Mouse (Mus musculus) embryo, embryonic 10 days (tissue): ENCODE data around the gene Cfap73.
A peak's percentile ranks its signal among the peaks of the same experiment; 100 is the strongest.

Source experiments
- DNase-seq: peaks from one replicate; pipeline ENCODE4 v3.0.0-alpha.2; 2015; ENCODE audit warnings: low spot score

Gene Cfap73

DNA sequence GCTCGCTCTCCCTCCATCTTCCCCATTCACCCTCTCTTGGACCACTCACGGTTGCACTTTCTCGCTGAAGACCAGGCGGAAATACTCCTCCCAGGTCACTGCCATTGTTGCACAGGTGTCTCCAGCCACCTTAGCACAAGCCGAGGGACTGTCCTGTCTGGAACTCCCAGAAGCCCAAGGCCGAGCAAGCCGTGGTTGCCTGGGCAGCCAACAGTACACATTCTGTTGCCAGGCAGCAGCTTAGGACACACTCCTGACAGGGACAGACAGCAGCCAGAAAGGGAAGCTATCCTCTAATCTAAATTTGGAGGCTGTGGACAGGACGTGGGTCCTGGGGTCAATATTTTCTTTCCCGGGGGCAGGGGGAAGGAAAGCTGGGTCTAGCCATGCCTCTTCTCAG lies at the start of gene Cfap73:
Cfap73 (minus strand) TSS at position 105 of the 400 bp plus-strand sequence.
- no peak for DNase-seq

DNA sequence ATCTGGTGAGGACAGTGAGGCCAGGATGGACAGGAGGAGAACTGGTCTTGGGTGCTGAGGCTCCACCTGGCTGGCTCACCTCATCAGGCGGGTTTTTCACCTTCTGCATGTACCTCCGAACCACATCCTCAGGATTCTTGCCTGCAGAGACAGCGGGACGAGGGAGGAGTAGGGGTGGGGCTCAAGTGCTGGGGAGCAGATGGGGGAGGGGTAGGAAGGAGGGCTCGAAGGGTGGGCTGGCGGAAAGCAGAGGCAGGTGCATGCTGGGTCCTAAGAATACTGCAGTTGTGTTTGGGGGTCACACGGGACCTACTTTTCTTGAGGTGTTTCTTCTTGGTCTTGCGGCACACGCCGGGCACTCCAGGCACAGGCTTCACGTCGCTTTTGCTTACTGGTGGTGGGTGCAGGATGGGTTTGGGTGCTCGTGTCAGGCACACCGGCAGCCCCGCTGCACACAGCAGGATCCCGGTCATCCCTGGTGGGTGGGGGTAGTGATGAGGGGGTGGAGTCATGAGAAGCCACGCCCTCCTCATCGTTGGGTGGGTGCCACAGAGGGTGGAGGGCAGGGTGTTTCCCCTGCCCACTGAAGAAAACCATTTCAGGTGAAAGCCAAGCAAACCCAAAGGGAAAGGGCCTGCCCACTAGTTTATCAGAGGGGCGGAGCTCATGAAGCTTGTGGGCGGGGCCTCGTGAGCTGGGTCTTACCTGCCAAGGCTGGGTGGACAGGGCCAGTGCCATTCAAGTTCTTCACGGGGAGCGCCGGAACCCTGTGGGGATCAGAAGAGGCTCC lies 49.1 kb upstream of the Cfap73 start:
- DNase-seq = no peak

DNA sequence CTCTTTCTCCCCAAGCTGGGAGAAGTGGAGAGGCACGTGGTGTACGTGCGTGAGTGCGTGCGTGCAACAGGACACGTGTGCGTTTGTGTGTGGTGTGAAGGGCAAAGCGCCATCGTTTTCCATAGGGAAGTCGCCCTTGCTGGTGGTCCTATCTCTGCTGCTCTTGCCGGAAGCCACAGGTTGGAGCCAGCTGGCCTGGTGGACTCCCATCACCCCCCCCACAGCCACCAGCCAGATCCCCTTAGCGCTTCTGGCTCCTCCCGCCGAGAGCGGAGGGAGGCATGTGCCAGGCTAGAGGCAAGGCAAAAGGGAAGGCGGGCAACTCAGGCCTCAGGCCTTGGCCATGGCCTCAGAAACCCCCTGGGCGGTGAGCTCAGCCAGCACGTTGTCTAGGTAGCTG lies 46.9 kb upstream of the Cfap73 start:
- no peak for DNase-seq

DNA sequence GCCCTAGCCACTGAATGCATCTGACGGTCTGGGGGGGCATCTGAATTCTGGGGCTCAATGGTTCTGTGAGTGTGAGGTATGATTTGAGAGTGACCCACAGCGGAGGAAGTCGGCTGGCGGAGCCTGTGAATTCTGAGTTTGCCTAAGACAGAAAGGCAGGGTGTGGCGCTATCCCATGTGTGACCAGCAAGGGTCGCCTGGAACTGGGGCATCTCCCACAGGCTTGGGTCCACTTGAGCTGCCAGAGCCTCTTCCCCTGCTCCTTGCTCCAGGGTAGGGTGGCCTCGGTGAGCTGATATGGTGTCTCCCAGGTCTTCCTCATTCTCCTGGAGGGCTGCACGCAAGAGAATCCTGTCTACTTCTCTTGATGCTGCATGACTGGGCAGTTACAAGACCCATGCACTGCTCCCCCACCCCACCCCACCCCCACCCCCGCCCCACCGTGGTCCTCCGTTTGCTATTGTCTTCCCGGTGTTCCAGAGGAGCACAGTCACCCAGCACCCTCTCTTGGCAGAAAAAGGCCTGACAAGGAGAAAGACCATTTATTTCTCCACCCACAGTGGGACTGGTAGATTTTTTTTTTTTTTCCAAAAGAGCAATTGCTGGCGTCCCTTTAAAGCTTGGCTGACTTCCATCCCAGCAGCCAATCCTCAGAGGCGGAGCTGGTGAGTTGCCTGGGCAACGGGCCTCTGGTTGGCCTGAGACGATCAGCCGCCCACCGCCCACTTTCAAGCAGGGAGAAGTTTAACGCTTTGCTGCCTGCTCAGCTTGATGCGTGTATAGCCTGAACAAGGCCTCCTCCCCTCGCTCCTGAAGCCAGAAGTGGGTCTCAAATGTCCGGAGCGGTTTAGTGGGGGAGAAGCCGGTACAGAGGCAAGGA lies 45.9 kb upstream of the Cfap73 start:
- DNase-seq = peak; percentile 97

DNA sequence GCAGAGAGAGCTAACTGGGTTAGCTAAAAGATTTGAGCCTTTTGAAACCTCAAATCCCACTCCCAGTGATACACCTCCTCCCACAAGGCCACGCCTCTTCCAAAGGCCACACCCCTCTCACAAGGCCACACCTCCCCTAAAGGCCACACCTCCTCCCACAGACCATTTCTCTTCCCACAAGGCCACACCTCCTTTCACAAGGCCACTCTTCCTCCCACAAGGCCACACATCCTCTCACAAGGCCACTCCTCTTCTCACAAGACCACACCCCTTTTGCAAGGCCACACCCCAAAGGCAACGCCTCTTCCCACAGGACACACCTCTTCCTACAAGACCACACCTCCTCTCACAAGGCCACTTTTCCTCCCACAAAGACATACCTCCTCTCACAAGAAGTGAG lies 43.5 kb upstream of the Cfap73 start:
- no peak for DNase-seq

DNA sequence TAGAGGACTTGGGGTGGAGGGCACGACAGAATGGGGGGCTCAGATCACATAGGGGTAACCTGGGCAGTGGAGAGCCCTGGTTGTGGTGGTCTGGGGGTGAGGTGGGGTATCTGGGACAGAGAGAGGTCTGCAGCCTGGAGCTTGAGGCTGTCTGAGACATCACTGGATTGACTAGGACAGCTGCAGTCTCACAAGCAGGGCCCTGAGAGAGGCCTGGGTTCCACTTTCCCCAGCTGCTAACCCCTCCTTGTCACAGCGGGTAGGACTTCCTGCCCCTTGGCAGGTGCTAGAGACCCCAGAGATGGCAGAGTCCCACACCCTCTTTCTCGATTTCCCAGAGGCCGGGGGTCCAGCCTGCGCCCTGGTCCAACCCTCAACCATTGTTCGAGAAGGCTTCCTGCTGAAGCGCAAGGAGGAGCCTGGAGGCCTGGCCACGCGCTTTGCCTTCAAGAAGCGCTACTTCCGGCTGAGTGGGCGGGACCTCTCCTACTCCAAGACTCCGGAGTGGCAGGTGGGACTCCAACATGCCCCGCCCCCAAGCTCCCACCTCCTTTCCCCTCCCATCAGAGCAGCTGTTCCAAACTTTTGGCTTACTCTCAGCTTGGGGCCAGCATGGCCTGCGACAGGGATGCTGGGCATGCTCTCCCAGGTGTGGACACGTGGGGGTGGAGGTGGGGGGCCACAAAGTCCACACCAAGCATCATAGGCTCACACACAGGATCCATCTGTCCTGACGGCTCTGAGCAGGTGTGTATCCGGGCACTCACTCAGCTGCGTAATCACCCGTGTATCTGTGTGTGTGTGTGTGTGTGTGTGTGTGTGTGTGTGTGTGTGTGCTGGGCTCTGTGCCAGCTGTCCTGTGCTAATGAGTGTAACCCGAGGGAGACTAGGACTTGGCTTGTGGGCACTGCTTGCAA lies 40.5 kb upstream of the Cfap73 start:
- peak; percentile 59 for DNase-seq

DNA sequence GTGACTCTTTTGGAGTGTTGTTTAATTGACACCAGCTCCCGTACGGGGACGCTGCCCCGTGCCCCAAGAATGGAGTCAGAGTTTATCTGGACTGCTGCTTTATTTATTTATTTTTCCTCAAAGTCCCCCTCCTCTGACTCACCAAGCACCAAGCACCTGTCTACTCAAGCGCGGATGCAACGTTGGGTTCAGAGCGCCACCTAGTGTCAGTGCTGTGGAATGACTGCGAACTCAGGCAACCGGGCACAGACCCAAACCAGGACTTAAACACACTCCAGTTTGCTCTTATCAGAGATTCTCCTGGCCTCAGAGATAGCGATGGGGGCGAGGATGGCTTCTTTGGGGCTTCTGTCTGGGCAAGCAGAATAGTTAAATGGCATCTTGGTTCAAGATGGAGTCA lies 39.6 kb upstream of the Cfap73 start:
- DNase-seq = peak; percentile 85

DNA sequence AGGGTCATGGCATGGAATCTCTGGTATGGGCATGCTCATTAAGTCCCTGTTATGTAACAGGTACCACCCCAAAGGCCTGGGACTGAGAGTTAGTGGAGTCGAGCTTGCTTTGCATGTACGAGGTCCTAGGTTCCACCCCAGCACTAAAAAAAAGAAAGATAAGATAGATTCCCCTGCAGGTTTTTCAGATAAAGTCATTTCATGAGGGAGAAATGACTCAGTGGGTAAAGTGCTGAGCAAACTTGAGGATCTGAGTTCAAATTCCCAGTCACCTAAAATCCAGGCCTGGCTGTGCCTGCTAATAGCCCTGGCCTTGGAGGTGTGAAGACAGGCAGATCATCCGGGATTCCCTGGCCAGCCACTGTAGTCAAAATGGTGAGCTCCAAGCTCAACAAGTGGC lies 37.8 kb upstream of the Cfap73 start:
- no peak for DNase-seq

DNA sequence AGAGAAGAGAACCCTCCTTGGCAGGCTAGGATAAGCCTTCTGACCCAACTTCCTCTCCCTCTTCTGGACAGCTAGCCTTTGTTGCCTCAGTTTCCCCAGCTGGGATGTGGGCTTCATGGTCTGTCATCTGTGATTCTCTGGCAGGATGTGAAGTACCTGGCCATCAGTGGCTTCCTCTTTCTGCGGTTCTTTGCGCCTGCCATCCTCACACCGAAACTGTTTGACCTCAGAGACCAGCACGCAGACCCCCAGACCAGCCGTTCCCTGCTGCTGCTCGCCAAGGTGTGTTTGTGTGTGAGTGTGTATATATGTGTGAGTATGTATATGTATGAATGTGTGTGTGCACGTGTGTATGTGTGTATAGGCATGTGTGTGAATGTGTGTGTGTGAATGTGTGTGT lies 36.1 kb upstream of the Cfap73 start:
- DNase-seq = no peak

DNA sequence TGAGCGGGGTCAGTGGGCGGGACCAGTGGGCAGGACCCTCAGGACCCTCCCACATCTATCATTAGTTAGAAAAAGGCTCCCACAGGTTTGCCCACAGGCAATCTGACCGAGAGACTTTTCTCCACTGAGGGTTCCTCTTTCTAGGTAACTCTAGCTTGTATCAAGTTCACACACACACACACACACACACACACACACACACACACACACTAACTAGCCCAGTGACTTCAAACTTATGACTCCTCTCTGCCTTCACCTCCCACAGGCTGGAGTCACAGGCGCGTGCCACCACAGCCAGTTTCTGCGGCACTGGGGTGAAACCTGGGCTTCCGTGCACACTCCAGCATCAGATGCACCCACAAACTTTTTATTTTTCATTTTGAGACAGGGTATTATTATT lies 34.7 kb upstream of the Cfap73 start:
- no peak for DNase-seq

DNA sequence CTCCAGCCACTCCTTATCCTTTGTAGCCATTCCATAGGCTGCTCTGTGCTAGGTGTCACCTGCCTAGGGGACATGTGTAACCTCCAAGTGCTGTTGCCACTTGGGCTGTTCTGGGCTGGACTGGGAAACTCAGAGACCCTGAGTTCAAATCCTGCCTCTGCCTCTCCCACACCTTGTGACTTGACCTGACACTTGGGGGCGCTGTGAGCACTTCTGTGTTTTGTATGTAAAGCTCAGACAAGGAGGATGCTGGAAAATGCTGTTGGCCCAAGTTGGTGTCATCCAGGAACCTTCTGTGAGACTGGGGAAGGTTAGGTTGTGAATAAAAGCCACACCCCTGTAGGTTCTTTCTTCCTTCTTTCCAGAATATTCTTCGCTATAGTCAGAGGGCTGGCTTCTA lies 30.9 kb upstream of the Cfap73 start:
- no peak for DNase-seq

DNA sequence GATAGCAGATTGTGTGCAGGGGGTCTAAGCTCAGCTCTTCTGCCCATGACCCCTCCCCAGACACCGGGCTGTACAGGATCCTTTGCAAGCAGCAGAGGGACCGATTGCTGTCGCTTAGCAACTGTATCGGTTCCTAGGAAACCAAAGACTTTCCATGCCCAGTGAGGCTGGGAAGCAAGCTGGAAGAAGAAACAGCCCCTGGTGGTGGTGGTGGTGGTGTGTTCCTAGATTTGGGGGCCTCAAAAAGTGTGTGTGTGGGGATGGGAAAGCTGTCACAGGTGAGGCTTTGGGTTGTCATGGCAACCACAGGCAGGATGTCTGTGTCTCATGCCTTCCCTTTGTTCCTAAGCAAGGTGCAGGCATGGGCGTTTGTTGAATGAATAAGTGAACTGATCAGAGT lies 26.8 kb upstream of the Cfap73 start:
- no peak for DNase-seq

DNA sequence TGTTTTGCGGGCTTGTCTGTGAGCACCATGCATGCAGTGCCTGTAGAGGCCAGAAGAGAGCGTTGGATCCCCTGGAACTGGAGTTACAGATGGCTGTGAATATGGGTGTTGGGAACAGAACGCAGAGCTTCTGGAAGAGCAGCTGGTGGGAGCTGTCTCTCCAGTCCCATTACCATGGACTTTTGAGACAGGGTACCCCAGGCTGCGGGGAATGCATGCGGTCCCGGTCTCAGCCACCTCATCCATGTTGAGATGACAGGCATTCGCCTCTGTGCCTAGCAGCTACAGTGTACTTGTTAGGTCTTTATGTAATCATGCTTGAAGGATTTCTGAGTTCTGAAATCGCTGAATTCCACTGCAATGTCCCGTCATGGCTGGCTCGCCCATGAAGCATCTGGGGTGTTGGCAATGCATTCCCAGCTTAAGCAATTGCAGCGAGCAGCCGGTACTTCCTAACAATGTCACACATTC lies 22.3 kb upstream of the Cfap73 start:
- no peak for DNase-seq

DNA sequence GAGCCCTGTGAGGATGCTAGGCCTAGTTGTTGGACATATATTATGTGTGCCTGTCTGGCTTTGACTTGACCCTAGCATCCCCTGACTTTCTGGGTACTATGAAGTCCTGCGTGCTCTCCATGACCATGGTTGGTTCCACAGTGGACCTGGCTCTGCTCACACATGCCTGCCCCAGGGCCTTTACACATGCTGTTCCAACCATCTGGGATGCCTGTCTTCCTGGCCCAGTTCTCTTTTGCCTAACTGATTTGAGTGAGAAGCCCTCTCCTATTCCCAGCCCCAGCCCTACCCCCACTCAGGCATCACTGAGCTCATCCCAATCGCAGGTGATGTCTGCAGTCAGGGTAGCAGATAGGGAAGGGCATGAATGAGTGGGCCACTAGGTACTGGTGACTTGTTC lies 19.8 kb upstream of the Cfap73 start:
- DNase-seq = no peak

DNA sequence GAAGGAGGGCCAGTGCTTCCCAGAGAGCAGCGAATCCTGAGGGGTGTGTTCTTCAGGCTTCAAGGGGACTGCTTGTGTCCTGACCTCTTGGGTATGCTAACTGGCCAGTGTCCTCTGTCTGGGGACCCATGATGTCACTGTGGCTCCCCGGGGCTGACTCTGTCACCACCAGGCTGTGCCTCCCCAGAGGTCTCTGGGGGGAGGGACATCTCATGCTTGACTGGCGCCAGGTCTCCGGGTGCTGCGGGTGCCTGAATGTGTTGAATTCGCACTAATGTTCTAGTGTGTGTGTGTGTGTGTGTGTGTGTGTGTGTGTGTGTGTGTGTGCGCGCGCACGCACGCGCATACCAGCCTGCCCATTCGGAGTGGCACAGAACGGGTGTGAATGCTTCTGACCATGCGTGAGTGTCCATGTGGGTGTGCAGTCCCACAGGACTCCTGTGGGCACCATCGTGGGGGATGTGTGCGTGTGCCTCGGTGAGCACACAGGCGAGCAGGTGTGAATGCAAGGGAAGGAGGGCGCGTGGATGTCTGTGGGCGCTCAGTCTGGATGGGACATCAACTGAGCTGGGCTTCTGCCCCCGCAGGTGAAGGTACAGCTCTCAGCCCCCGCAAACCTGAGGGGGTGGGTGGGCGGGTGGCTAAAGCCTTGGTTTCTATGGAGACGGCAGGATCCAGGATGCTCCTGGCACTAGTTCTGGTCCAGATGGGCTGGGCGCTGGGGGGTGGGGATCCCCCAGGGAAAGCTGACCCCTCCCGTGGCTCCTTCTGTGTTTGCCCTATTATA lies 19.1 kb upstream of the Cfap73 start:
- DNase-seq = no peak

DNA sequence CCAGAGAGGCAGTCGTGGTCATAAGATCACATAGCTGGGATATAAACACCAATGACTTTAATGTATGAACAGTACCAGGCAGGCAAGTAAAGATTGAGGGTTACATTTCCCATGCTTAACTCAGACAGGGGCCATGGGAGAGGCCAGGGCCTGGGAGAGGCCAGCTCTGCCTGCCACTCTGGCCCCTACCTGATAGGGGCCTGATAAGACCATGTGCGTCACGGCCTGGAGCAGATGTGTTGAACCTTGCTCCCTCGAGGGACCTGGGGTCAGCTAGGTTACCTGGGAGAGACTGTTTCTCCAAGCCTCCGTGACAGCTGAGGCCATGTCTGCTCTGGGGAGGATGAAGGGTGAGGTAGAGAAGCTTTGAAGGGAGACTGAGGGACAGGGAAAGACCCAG lies 17.2 kb upstream of the Cfap73 start:
- DNase-seq = no peak

DNA sequence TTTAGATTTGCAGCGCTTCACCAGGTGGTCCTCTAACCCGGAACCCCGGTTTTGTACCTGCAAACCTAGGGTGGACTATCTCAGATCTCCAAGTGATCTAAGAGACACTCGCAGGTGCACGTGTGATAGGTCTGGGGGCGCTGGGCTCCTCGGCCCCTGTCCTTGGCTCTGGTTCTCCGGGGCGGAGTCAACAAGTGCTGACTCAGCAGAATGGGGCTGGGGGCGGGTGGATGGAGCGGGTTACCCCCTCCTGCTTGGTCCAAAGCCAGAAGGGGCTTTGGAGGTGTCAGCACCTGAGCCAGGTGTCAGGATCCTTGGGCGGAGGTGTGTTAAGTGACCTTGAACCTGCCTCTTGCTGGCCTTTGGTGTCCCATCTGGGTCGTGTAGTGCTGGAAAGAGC lies 15.9 kb upstream of the Cfap73 start:
- DNase-seq = no peak

DNA sequence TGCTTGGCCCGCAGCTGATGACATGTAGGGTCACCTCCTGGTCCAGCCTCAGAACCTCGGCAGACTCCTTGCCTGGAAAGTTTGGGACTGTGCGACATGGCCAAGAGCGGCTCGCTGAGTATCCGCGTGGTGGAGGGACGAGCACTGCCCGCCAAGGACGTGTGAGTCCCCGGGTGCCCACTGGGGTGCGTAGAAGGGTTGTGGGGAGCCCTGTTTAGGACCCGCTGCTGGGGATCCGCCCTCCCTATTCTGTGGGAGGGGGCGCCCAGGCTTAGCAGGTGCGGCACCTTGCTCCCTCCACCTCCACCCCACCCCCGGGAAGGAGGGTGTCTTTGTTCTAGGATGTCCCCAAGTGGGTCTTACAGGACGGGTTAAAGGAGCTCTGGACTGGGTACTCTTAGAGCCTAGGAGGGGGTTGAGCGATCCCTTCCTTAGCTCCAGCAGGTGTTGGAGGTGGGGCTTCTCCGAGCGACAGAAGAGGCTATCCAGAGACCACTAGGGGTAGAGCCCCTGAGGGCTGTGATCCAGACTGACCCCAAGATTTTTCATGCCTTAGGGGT lies 15.4 kb upstream of the Cfap73 start:
- peak; percentile 31 for DNase-seq

DNA sequence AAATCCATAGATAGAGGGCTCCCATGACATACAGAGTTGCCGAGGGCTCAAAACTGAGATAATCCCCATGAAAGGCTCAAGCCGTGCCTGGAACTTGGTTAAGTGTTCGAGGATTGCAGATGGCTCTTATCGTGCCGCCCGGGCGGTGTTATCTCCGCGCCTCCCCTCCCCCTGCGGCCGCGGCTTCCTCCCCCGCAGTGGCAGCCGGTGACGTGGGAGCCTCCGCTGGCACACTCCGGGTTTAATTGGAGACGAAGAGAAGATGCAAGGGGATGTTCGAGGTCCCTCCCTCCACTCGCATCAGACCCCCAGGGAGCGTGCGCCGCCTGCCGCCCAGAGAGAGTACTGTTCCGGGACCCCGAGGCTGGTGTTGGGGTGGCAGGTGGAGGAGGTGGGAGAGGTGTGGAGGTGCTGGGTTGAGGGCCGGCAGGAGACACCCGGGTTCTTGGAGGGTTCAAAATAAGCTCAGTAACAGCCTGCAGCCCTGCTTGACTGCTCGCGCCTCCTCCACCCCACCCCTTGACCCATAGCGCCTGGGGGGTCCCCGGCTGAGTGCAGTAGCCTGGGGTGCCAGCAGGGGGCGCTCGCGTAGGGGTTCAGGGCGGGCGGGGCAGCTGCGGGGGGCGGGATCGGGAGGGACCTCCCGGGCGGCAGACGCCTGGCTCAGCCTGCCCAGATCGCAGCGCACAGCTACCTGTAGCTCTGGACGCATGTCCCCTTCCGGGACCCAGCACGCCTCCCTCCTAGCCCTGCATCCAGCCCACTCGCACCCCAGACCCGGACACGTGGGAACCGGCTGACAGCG lies 14.7 kb upstream of the Cfap73 start, which contains the start of gene Rasal1:
Rasal1 (plus strand) TSS at position 244 of the 805 bp plus-strand sequence.
- DNase-seq = peak; percentile 38
